Mouse (Mus musculus): Measurements from ENCODE around the gene Maml3.

GRCm38 (mm10) chr3:51729109-51729918, 375.6 kb downstream of the Maml3 start:
- TF ChIP-seq CTCF (IDR thresholded peaks at IDR 0.05; ENCODE audit: control insufficient read depth, insufficient read depth, insufficient read length) (no peak), MAX (IDR thresholded peaks at IDR 0.05) (no peak)

Data from C2C12 (cell line).